Mouse (Mus musculus): Measurements from ENCODE around the gene Sept11.

- TF ChIP-seq CTCF (IDR thresholded peaks at IDR 0.05; ENCODE audit: control insufficient read depth, insufficient read depth, insufficient read length) (no peak), MYOD1 (IDR thresholded peaks at IDR 0.05; ENCODE audit: control insufficient read depth, insufficient read length, low read depth) (no peak), MYOG (IDR thresholded peaks at IDR 0.05; ENCODE audit: control insufficient read depth, extremely low read depth, insufficient read length) (no peak), CEBPB (IDR thresholded peaks at IDR 0.05; ENCODE audit: low read depth) (no peak)
Observed at GRCm38 (mm10) chr5:93131401-93131800, 38.2 kb downstream of the Sept11 start.
